Mouse (Mus musculus) lung, postnatal 36 days (tissue): ENCODE measurements around the gene Acsm5.

Source experiments
- DNase-seq: peaks from one replicate; pipeline ENCODE4 v3.0.0; 2022; ENCODE audit warnings: mixed read lengths

Gene Acsm5

GRCm38 (mm10) chr7:119519163-119519562 lies at the start of gene Acsm5:
Gene Acsm5 (plus strand): TSS chr7:119519463.
- DNase-seq = no peak

GRCm38 (mm10) chr7:119476500-119477389 lies 42.5 kb upstream of the Acsm5 start:
- DNase-seq = no peak

- DNase-seq = no peak
Observed at GRCm38 (mm10) chr7:119479256-119479655, 40.0 kb upstream of the Acsm5 start, which contains the start of gene Umod. Gene Umod (minus strand): TSS chr7:119479282.

- DNase-seq = no peak
Observed at GRCm38 (mm10) chr7:119484154-119484553, 35.1 kb upstream of the Acsm5 start.

- DNase-seq = no peak
Observed at GRCm38 (mm10) chr7:119486683-119487082, 32.6 kb upstream of the Acsm5 start.

GRCm38 (mm10) chr7:119490041-119490780 lies 29.1 kb upstream of the Acsm5 start:
- DNase-seq = no peak

- no peak for DNase-seq
Observed at GRCm38 (mm10) chr7:119511143-119511542, 8.1 kb upstream of the Acsm5 start.

- DNase-seq = peak; percentile 44
Observed at GRCm38 (mm10) chr7:119513056-119513455, 6.2 kb upstream of the Acsm5 start.

- peak; percentile 59 for DNase-seq
Observed at GRCm38 (mm10) chr7:119515492-119516271, 3.6 kb upstream of the Acsm5 start.

- no peak for DNase-seq
Observed at GRCm38 (mm10) chr7:119516272-119516558, 3.0 kb upstream of the Acsm5 start.

GRCm38 (mm10) chr7:119519654-119520053 lies 391 bp downstream of the Acsm5 start:
- peak; percentile 78 for DNase-seq

- no peak for DNase-seq
Observed at GRCm38 (mm10) chr7:119521816-119522215, 2.6 kb downstream of the Acsm5 start.

GRCm38 (mm10) chr7:119522385-119522784 lies 3.1 kb downstream of the Acsm5 start:
- DNase-seq = no peak

GRCm38 (mm10) chr7:119523389-119523788 lies 4.1 kb downstream of the Acsm5 start, which contains the start of gene Pdilt:
Gene Pdilt (minus strand): TSS chr7:119523489.
- no peak for DNase-seq

- peak; percentile 21 for DNase-seq
Observed at GRCm38 (mm10) chr7:119525881-119526281, 6.6 kb downstream of the Acsm5 start.

GRCm38 (mm10) chr7:119526486-119526885 lies 7.2 kb downstream of the Acsm5 start:
- DNase-seq = no peak

- DNase-seq = no peak
Observed at GRCm38 (mm10) chr7:119527135-119527534, 7.9 kb downstream of the Acsm5 start.

- no peak for DNase-seq
Observed at GRCm38 (mm10) chr7:119527548-119527947, 8.3 kb downstream of the Acsm5 start.

GRCm38 (mm10) chr7:119528617-119529016 lies 9.4 kb downstream of the Acsm5 start:
- no peak for DNase-seq

GRCm38 (mm10) chr7:119532924-119533323 lies 13.7 kb downstream of the Acsm5 start:
- no peak for DNase-seq

GRCm38 (mm10) chr7:119534389-119534788 lies 15.1 kb downstream of the Acsm5 start:
- DNase-seq = no peak

GRCm38 (mm10) chr7:119542445-119542844 lies 23.2 kb downstream of the Acsm5 start:
- no peak for DNase-seq

- DNase-seq = no peak
Observed at GRCm38 (mm10) chr7:119545572-119545971, 26.3 kb downstream of the Acsm5 start.
